Mouse (Mus musculus) intestine, postnatal 0 days (tissue): Measurements from ENCODE around the gene Tnrc6c. TPM values are rescaled to one million over a fixed set of nuclear protein-coding genes. Genes with fewer than 3 reads are reported as not detected.

ENCODE experiments used
- ATAC-seq: fragments of 200-750 bp; cut with Nextera tagmentation; 2 replicates; pipeline ENCODE4 v1.8.0; 2017; ENCODE audit warnings: mild to moderate bottlenecking, moderate TSS enrichment, moderate library complexity
- H3K27ac ChIP-seq: fragments of 300-500 bp; sonication (generic); 2 replicates; pipeline ENCODE4 v1.5.1; 2014; ENCODE audit warnings: mild to moderate bottlenecking, low read depth, low read length, moderate library complexity
- H3K27me3 ChIP-seq: fragments of 300-500 bp; sonication (generic); replicated peaks from 2 replicates; pipeline ENCODE4 v1.6.1; 2014; ENCODE audit warnings: low read length, mixed read lengths; ENCODE audit not compliant: control insufficient read depth, insufficient read depth
- H3K36me3 ChIP-seq: fragments of 300-500 bp; sonication (generic); 2 replicates; pipeline ENCODE4 v1.6.1; 2014; ENCODE audit warnings: mild to moderate bottlenecking, moderate library complexity; ENCODE audit not compliant: control insufficient read depth, insufficient read depth
- H3K4me1 ChIP-seq: fragments of 300-500 bp; sonication (generic); replicated peaks from 2 replicates; pipeline ENCODE4 v1.6.1; 2014; ENCODE audit warnings: antibody characterized with exemption, low read length, mixed read lengths; ENCODE audit not compliant: control insufficient read depth, insufficient read depth
- H3K4me2 ChIP-seq: fragments of 300-500 bp; sonication (generic); replicated peaks from 2 replicates; pipeline ENCODE4 v1.6.1; 2014; ENCODE audit warnings: low read depth, mild to moderate bottlenecking, moderate library complexity
- H3K4me3 ChIP-seq: fragments of 300-500 bp; sonication (generic); 2 replicates; pipeline ENCODE4 v1.5.1; 2014; ENCODE audit warnings: low read depth, low read length
- H3K9ac ChIP-seq: fragments of 300-500 bp; sonication (generic); 2 replicates; pipeline ENCODE4 v1.6.1; 2014; ENCODE audit warnings: mild to moderate bottlenecking, low read depth, low read length
- H3K9me3 ChIP-seq: fragments of 300-500 bp; sonication (generic); 2 replicates; pipeline ENCODE4 v1.6.1; 2016; ENCODE audit warnings: mixed run types; ENCODE audit not compliant: control insufficient read depth
- CTCF ChIP-seq: sonication (generic); IDR thresholded peaks from 2 replicates; pipeline ENCODE4 v1.5.1; 2016; ENCODE audit warnings: low read depth, mild to moderate bottlenecking, control low read depth, antibody characterized with exemption, moderate library complexity
- WGBS: fragments of 180-500 bp; shearing (Covaris S2); extraction: QIAGEN DNeasy Blood & Tissue Kit; methylation state at CpG from one replicate; pipeline ENCODE4 v1.1.7; 2014; 5-methylcytosine and 5-hydroxymethylcytosine counted together
- polyA plus RNA-seq: library from polyadenylated mRNA; unstranded; fragments of >200 nt; fragmentation: Nextera tagmentation; extraction: Ambion mirVana; gene quantifications from 2 replicates; pipeline ENCODE4 v1.2.1, GENCODE M21; 2015

The Tnrc6c gene
- polyA plus RNA-seq, 1 experiment from 2014 or later: 6.1 TPM

- no peak for TF ChIP-seq CTCF
- 85% methylated on average over 4 of the region's 4 CpGs for WGBS
- Histone ChIP-seq H3K27me3 (no peaks in the 10 kb centered on the region), H3K9ac (no peak overlapping the region), H3K9me3 (no peaks in the 10 kb centered on the region), H3K27ac (no peak overlapping the region), H3K4me1 (no peaks in the 10 kb centered on the region), H3K4me3 (no peak overlapping the region), H3K36me3 (peaks cover 5% of the 10 kb centered on the region), H3K4me2 (no peak overlapping the region)
- no peak for ATAC-seq
Observed at GRCm38 (mm10) chr11:117730490-117730838, 76.4 kb downstream of the Tnrc6c start.

GRCm38 (mm10) chr11:117731470-117731869 lies 77.4 kb downstream of the Tnrc6c start:
- TF ChIP-seq CTCF: no peak
- Histone ChIP-seq H3K27ac (no peak overlapping the region), H3K9me3 (no peaks in the 10 kb centered on the region), H3K4me2 (no peak overlapping the region), H3K9ac (no peak overlapping the region), H3K4me1 (no peaks in the 10 kb centered on the region), H3K4me3 (no peak overlapping the region), H3K36me3 (peaks cover 5% of the 10 kb centered on the region), H3K27me3 (no peaks in the 10 kb centered on the region)
- no peak for ATAC-seq
- 78% methylated on average over 7 of the region's 7 CpGs for WGBS

GRCm38 (mm10) chr11:117736037-117736689 lies 82.1 kb downstream of the Tnrc6c start:
- Histone ChIP-seq H3K27me3 (no peaks in the 10 kb centered on the region), H3K4me2 (no peak overlapping the region), H3K36me3 (peaks cover 40% of the 10 kb centered on the region), H3K9me3 (no peaks in the 10 kb centered on the region), H3K27ac (0 out of 2 replicates have a peak overlapping the region, but pooled peaks have one; percentile 1), H3K4me1 (no peaks in the 10 kb centered on the region), H3K9ac (no peak overlapping the region), H3K4me3 (no peak overlapping the region)
- ATAC-seq: peak; percentile 92
- no peak for TF ChIP-seq CTCF
- 50% methylated on average over 5 of the region's 5 CpGs for WGBS

- H3K9me3 ChIP-seq: no peaks in the 10 kb centered on the region
- no peak overlapping the region for H3K4me3 ChIP-seq
- H3K4me1 ChIP-seq: no peaks in the 10 kb centered on the region
- WGBS: 72% methylated on average over 5 of the region's 5 CpGs
- TF ChIP-seq CTCF: peak; percentile 18; the same call in 1 of the 2 replicates
- no peak overlapping the region for H3K4me2 ChIP-seq
- no peaks in the 10 kb centered on the region for H3K27me3 ChIP-seq
- peaks cover 60% of the 10 kb centered on the region for H3K36me3 ChIP-seq
- H3K9ac ChIP-seq: no peak overlapping the region
- H3K27ac ChIP-seq: no peak overlapping the region
- ATAC-seq: no peak
Observed at GRCm38 (mm10) chr11:117738123-117738522, 84.0 kb downstream of the Tnrc6c start.

GRCm38 (mm10) chr11:117741128-117741527 lies 87.0 kb downstream of the Tnrc6c start:
- Histone ChIP-seq H3K9ac (no peak overlapping the region), H3K9me3 (no peaks in the 10 kb centered on the region), H3K36me3 (peaks cover 84% of the 10 kb centered on the region), H3K27me3 (no peaks in the 10 kb centered on the region), H3K27ac (no peak overlapping the region), H3K4me3 (no peak overlapping the region), H3K4me1 (no peaks in the 10 kb centered on the region), H3K4me2 (no peak overlapping the region)
- no peak for ATAC-seq
- WGBS: 94% methylated on average over 6 of the region's 6 CpGs
- no peak for TF ChIP-seq CTCF

GRCm38 (mm10) chr11:117742243-117742642 lies 88.2 kb downstream of the Tnrc6c start:
- Histone ChIP-seq H3K36me3 (peaks cover 91% of the 10 kb centered on the region), H3K4me2 (no peak overlapping the region), H3K27me3 (no peaks in the 10 kb centered on the region), H3K9ac (no peak overlapping the region), H3K9me3 (no peaks in the 10 kb centered on the region), H3K4me1 (no peaks in the 10 kb centered on the region), H3K27ac (no peak overlapping the region), H3K4me3 (no peak overlapping the region)
- WGBS: 87% methylated on average over 8 of the region's 8 CpGs
- no peak for TF ChIP-seq CTCF
- ATAC-seq: no peak
